Mouse (Mus musculus) forebrain, embryonic 15.5 days (tissue): ENCODE measurements around the gene Zfp239. TPM values are rescaled to one million over a fixed set of nuclear protein-coding genes. Genes with fewer than 3 reads are reported as not detected.
"Not testable (repeated sequence)": the region's sequence is repeated elsewhere in the genome, so short reads cannot be mapped to it uniquely, and the experiment has no call there.

Source experiments
- ATAC-seq: fragments of 200-750 bp; cut with Nextera tagmentation; replicated peaks from 2 replicates; pipeline ENCODE4 v1.8.0; 2017; ENCODE audit warnings: mild to moderate bottlenecking, moderate TSS enrichment, moderate library complexity
- H3K27ac ChIP-seq: fragments of 300-500 bp; sonication (generic); replicated peaks from 2 replicates; pipeline ENCODE4 v1.5.1; 2015; ENCODE audit warnings: mild to moderate bottlenecking, inconsistent platforms
- H3K27me3 ChIP-seq: fragments of 300-500 bp; sonication (generic); 2 replicates; pipeline ENCODE4 v1.6.1; 2015; ENCODE audit warnings: inconsistent platforms
- H3K36me3 ChIP-seq: fragments of 300-500 bp; sonication (generic); 2 replicates; pipeline ENCODE4 v1.6.1; 2015; ENCODE audit warnings: mild to moderate bottlenecking, inconsistent platforms
- H3K4me1 ChIP-seq: fragments of 300-500 bp; sonication (generic); 2 replicates; pipeline ENCODE4 v1.6.1; 2015; ENCODE audit warnings: inconsistent platforms
- H3K4me2 ChIP-seq: fragments of 300-500 bp; sonication (generic); replicated peaks from 2 replicates; pipeline ENCODE4 v1.6.1; 2015; ENCODE audit warnings: mild to moderate bottlenecking, inconsistent platforms
- H3K4me3 ChIP-seq: fragments of 300-500 bp; sonication (generic); 2 replicates; pipeline ENCODE4 v1.5.1; 2015; ENCODE audit warnings: mild to moderate bottlenecking, inconsistent platforms
- H3K9ac ChIP-seq: fragments of 300-500 bp; sonication (generic); replicated peaks from 2 replicates; pipeline ENCODE4 v1.6.1; 2015; ENCODE audit warnings: mild to moderate bottlenecking, inconsistent platforms
- H3K9me3 ChIP-seq: fragments of 300-500 bp; sonication (generic); 2 replicates; pipeline ENCODE4 v1.6.1; 2016; ENCODE audit warnings: inconsistent platforms
- WGBS: fragments of 180-500 bp; shearing (Covaris S2); methylation state at CpG from one replicate; pipeline ENCODE4 v1.1.7; 2015; ENCODE audit warnings: mixed read lengths; 5-methylcytosine and 5-hydroxymethylcytosine counted together
- polyA plus RNA-seq: library from polyadenylated mRNA; unstranded; fragments of >200 nt; fragmentation: Nextera tagmentation; extraction: Ambion mirVana; gene quantifications from 2 replicates; pipeline ENCODE4 v1.2.1, GENCODE M21; 2015

The Zfp239 gene
- polyA plus RNA-seq, 1 experiment from 2014 or later = 16.2 TPM

DNA sequence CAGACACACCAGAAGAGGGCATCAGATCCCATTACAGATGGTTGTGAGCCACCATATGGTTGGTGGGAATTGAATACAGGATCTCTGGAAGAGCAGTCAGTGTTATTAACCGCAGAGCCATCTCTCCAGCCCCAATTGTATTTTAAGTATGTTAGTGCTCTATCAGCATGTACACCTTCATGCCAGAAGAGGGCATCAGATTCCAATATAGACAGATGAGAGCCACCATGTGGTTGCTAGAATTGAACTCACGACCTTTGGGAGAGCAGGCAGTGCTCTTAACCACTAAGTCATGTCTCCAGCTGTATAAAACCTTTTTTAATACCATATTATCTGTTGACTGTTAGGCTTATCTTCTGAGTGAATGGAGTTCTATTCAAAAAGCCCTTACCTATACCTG is 10.2 kb upstream of the Zfp239 start:
- Histone ChIP-seq H3K4me3 (no peak overlapping the region), H3K27ac (no peak overlapping the region), H3K36me3 (peaks cover 34% of the 10 kb centered on the region), H3K9ac (no peak overlapping the region), H3K9me3 (no peaks in the 10 kb centered on the region; the same call in 1 of the 2 replicates), H3K4me2 (no peak overlapping the region), H3K4me1 (no peaks in the 10 kb centered on the region), H3K27me3 (no peaks in the 10 kb centered on the region)
- ATAC-seq = no peak
- 69% methylated on average over 2 of the region's 2 CpGs for WGBS

DNA sequence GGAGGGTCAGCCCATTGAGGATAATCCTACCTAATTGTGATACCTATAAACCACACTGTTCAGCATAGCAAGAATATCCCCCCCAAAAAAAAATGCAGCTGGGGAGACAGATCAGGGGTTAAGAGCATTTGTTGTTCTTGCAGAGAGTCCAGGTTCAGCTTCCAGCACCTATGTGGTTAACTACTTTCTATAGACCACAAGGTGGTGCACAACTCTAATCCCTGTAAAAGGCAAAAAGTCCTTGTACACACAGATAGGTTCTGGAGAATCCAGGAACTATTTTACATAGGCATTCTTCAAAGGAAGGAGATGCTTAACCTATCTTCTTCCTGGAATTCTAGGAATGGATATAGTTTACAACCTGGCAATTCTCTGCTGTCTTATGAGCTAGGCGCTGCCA is 3.9 kb upstream of the Zfp239 start:
- Histone ChIP-seq H3K36me3 (no peaks in the 10 kb centered on the region), H3K27ac (no peak overlapping the region), H3K27me3 (no peaks in the 10 kb centered on the region), H3K4me1 (no peaks in the 10 kb centered on the region), H3K9me3 (no peaks in the 10 kb centered on the region), H3K4me2 (no peak overlapping the region), H3K4me3 (no peak overlapping the region), H3K9ac (no peak overlapping the region)
- no peak for ATAC-seq
- 79% methylated on average over 1 of the region's 1 CpGs for WGBS

DNA sequence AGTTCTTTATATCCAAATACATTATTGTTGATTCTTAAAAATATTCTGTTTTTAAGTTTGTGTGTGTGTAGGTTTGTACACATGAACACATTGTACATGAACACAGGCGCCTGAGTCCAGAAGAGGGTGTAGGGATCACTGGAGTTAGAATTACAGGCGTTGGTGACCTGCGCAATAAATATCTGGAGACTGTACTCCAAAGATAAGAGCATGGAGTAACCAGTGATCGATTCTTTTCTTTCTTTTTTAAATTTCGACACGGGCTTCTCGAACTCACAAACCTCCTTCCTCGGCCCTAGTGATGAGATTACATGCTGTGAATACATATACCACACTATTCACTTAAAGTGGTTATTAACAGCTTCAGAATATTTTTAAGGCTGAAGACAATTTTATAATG is 565 bp downstream of the Zfp239 start:
- H3K9me3 ChIP-seq = no peaks in the 10 kb centered on the region
- peak overlapping the region; percentile 91 for H3K4me2 ChIP-seq
- WGBS = 78% methylated on average over 8 of the region's 8 CpGs
- 0 out of 2 replicates have a peak, but pooled peaks cover 6% of the 10 kb centered on the region for H3K4me1 ChIP-seq
- H3K4me3 ChIP-seq = peak overlapping the region; percentile 91; the same call in 1 of the 2 replicates
- H3K9ac ChIP-seq = no peak overlapping the region
- no peaks in the 10 kb centered on the region for H3K27me3 ChIP-seq
- H3K27ac ChIP-seq = no peak overlapping the region
- ATAC-seq = peak; percentile 19; the same call in 1 of the 2 replicates
- no peaks in the 10 kb centered on the region for H3K36me3 ChIP-seq

DNA sequence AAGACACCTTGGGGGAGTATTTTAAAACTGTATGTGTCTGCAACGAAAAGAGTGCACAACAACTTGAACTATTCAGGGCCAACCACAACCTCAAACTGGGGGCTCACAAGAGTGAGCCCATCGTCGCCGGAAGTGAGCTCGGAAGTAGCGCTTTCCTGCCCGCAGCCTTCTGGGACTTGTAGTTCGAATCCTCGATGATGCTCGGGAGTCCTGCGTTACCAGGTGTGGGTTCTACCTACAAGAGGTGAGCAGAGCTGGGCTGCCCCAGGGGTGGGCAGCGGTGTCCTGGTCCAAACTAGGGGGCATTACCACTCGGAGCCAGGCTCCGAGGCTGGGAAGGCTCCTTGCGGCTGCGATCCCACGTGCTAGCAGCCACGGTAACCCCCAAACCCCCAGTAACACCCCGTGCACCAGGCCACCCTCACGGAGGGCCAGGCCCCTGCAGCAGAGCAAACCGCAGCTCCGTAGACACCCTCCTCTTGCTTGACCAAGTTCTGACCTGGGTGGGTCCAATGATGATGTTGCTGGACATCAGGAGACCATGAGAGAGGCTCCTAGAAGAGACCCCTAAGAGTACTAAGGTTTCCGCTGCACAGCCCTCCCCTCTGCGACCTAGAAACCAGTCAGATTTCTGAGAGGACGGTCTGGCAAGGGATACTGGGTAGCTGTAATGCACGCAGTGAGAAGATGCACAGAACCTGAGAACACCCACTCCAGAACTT is 1.2 kb downstream of the Zfp239 start:
- H3K4me2 ChIP-seq = peak overlapping the region; percentile 91
- no peak overlapping the region for H3K27ac ChIP-seq
- ATAC-seq = peak; percentile 94
- no peaks in the 10 kb centered on the region for H3K9me3 ChIP-seq
- 0 out of 2 replicates have a peak, but pooled peaks cover 6% of the 10 kb centered on the region for H3K4me1 ChIP-seq
- peak overlapping the region; percentile 91 for H3K4me3 ChIP-seq
- H3K36me3 ChIP-seq = no peaks in the 10 kb centered on the region
- peak overlapping the region; percentile 75 for H3K9ac ChIP-seq
- WGBS = 2% methylated on average over 26 of the region's 26 CpGs
- no peaks in the 10 kb centered on the region for H3K27me3 ChIP-seq

DNA sequence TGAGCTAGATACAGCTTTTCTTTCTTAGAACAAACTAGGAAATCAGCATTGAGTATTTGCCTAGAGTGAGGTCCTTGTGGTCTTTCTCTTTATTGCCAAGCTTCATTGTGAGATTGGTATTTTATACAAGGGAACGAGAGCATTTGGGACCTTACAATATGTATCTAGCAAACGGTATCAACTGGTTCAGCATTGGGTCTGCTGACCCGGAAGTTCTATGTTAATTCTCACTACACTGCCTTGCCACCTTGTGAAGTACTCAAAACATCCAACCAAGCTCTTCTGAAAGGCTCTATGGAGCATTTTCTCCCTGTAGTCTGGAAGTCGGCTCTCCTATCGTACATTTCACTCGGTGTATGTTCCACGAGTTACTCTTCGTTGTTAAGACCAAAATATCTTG is 1.9 kb downstream of the Zfp239 start:
- no peaks in the 10 kb centered on the region for H3K36me3 ChIP-seq
- H3K4me3 ChIP-seq = peak overlapping the region; percentile 91
- no peak overlapping the region for H3K27ac ChIP-seq
- 0 out of 2 replicates have a peak, but pooled peaks cover 6% of the 10 kb centered on the region for H3K4me1 ChIP-seq
- H3K9ac ChIP-seq = no peak overlapping the region
- H3K9me3 ChIP-seq = no peaks in the 10 kb centered on the region
- H3K4me2 ChIP-seq = peak overlapping the region; percentile 91
- H3K27me3 ChIP-seq = no peaks in the 10 kb centered on the region
- WGBS = 96% methylated on average over 8 of the region's 8 CpGs
- ATAC-seq = no peak

DNA sequence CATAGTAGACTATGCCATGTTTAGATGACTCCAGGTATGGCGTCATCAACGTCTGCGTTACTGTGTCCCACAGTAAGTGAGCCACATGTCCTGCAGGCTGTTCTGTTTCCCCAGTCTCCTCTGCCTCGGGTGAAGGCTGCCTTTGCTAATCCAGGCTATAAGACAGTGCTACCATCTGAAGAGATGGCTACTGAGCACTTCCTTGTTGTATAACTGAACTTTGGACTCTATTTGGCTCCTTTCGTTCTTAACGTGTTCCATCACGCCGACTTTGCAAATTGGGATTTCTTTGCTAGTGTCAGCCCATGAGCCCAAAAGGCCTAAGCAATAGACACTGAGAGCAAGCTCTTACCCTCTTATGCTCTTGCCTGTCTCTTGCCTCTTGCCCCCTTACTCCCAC is 6.3 kb downstream of the Zfp239 start:
- H3K27me3 ChIP-seq = no peaks in the 10 kb centered on the region
- no peaks in the 10 kb centered on the region for H3K9me3 ChIP-seq
- ATAC-seq = no peak
- peaks cover 4% of the 10 kb centered on the region; the same call in 1 of the 2 replicates for H3K36me3 ChIP-seq
- 0 out of 2 replicates have a peak, but pooled peaks cover 6% of the 10 kb centered on the region for H3K4me1 ChIP-seq
- no peak overlapping the region for H3K27ac ChIP-seq
- H3K4me2 ChIP-seq = no peak overlapping the region
- H3K9ac ChIP-seq = no peak overlapping the region
- no peak overlapping the region for H3K4me3 ChIP-seq
- WGBS = 96% methylated on average over 8 of the region's 8 CpGs

DNA sequence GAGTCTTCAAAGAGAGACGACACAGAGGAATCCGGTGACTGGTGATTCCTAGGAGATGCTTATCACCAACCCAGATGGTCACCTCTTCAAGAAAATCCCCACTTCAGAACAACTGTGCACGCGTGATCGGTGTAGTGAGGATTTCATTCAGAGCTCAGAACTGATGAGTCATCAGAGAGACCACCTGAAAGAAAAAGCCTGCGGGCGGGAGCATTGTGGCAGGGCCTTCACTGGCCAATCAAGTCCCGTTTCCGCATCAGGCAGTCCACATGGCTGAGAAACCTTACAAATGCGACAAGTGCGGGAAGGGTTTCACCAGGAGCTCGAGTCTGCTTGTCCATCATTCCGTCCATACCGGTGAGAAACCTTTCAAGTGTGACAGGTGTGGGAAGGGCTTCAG is 9.1 kb downstream of the Zfp239 start:
- H3K9me3 ChIP-seq = no peaks in the 10 kb centered on the region
- H3K4me3 ChIP-seq = no peak overlapping the region
- WGBS = 83% methylated on average over 14 of the region's 14 CpGs
- no peak overlapping the region for H3K4me2 ChIP-seq
- H3K4me1 ChIP-seq = no peaks in the 10 kb centered on the region
- H3K27ac ChIP-seq = no peak overlapping the region
- no peak overlapping the region for H3K9ac ChIP-seq
- no peaks in the 10 kb centered on the region for H3K27me3 ChIP-seq
- ATAC-seq = no peak
- H3K36me3 ChIP-seq = peaks cover 4% of the 10 kb centered on the region; the same call in 1 of the 2 replicates

DNA sequence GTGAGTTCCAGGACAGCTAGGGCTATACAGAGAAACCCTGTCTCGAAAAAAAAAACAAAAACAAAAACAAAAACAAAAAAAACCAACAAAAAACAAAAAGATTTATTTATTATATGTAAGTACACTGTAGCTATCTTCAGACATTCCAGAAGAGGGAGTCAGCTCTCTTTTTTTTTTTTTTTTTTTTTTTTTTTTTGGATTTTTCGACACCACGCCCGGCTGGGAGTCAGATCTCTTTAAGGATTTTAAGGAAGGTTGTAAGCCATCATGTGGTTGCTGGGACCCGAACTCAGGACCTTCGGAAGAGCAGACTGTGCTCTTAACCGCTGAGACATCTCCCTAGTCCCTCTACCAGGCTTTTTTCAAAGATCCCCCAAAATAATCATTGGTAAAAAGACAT is 11.6 kb downstream of the Zfp239 start:
- not testable (repeated sequence) for H3K27ac ChIP-seq, H3K4me1 ChIP-seq, H3K4me2 ChIP-seq, H3K4me3 ChIP-seq, H3K9ac ChIP-seq, H3K36me3 ChIP-seq, H3K9me3 ChIP-seq, H3K27me3 ChIP-seq, ATAC-seq
- 95% methylated on average over 7 of the region's 7 CpGs for WGBS

DNA sequence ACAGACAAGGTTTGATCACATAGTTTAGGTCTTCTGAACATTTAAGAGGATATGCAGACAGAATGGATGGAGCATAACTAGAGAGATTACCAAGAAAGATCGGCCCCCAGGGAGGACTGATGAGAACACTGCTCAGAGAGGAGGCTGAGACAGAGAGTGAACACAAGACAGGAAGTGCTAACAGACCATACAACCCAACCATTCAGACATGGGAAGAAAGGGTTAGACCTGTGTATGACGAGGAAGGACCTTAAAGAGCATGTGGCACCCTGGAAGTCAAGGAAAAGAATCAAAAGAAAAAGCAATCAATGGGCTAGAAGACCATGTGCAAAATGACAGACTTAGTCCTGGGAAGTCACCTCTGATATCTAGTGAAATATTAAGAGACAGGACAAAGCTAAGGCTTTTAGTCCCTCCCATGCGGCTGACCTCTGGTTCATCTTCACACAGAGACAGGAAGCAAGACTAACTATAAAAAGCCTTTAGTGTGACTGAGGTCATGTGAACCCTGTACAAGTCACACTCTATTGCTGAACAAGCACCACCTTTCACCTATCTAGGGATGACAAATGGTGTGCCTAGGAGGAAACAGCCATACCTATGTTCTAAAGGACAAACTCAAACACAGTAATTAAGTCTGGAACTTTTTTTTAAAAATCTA is 12.9 kb downstream of the Zfp239 start:
- 0 out of 2 replicates have a peak, but pooled peaks cover 3% of the 10 kb centered on the region for H3K4me1 ChIP-seq
- no peak overlapping the region for H3K9ac ChIP-seq
- H3K9me3 ChIP-seq = no peaks in the 10 kb centered on the region
- H3K4me3 ChIP-seq = no peak overlapping the region
- no peak overlapping the region for H3K27ac ChIP-seq
- 86% methylated on average over 3 of the region's 3 CpGs for WGBS
- H3K27me3 ChIP-seq = no peaks in the 10 kb centered on the region
- no peak for ATAC-seq
- H3K36me3 ChIP-seq = peaks cover 4% of the 10 kb centered on the region; the same call in 1 of the 2 replicates
- no peak overlapping the region for H3K4me2 ChIP-seq

DNA sequence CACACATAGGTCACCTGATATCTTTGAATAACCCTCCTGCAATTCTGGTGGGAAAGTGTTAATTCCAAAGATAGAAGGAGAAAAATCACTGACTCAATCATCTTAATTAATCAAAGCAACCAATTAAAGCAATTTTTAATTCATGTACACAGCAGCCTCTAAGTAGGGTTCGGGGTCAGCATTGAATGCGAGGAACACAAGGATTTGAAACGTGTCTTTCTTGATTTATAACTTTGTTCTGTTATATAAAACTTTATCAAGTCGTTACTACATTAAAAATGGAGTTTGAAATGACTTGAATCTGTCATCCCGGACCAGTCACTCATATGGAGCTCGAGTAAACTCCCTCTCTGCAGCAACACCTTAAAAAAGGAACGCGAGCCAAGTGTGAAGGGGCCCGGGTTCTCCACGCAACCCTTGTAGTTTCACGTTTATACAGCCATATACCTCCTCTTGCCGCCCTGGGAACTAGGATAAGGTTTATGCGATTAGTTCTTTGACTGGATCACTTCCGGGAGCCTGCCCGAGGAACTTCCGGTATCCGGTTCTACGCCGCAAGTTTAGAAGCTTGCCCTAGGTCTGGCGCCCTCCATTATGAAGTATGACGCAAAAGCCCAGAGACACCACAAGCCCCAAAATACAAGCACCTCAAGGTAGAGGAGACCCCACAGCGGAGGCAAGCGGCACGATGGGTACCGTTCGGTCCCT is 17.0 kb downstream of the Zfp239 start:
- ATAC-seq = peak; percentile 90
- H3K4me1 ChIP-seq = peaks cover 10% of the 10 kb centered on the region
- H3K36me3 ChIP-seq = no peaks in the 10 kb centered on the region
- peak overlapping the region; percentile 69 for H3K4me3 ChIP-seq
- no peaks in the 10 kb centered on the region for H3K27me3 ChIP-seq
- H3K27ac ChIP-seq = peak overlapping the region; percentile 99
- H3K9ac ChIP-seq = peak overlapping the region; percentile 70
- H3K4me2 ChIP-seq = peak overlapping the region; percentile 64
- WGBS = 13% methylated on average over 26 of the region's 26 CpGs
- H3K9me3 ChIP-seq = no peaks in the 10 kb centered on the region

DNA sequence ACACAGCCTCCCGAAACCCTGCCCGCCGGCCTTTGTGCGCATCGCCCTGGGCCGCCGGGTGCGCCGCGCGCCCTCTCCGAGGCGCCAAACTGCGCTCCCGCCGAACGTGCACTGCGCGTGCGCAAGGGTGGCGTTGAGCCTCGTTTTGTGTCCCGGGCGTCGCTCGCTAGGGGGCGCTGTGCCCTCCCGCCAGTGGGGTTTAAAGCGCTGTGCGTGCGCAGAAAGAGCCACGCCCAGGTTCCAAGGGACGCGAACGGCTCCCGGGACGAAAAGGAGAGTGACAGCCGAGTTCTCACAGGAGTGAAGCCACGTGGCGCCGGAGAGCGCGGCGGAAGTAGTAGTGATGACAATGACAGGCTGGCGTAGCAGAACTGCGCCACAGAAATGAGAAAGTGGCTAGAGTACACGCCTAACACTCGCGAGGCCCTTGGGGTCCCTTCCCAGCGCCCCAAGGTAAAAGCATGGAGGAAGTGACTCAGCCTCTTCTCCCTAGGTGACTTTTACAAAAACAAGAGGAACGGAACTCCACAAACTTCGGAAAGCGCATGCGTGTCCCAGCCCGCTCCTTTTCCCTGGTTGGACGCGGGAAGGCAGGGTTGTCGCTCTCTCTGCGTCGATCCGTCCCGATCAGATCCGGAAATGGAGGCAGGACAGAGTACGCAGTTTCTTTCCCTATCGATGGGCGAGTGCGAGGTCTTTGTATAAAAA is 17.7 kb downstream of the Zfp239 start:
- Histone ChIP-seq H3K27ac (peak overlapping the region; percentile 99), H3K9ac (peak overlapping the region; percentile 70), H3K27me3 (no peaks in the 10 kb centered on the region), H3K4me3 (peak overlapping the region; percentile 69), H3K36me3 (no peaks in the 10 kb centered on the region), H3K4me2 (peak overlapping the region; percentile 64), H3K4me1 (peaks cover 10% of the 10 kb centered on the region), H3K9me3 (no peaks in the 10 kb centered on the region)
- ATAC-seq = peak; percentile 95
- 1% methylated on average over 67 of the region's 67 CpGs for WGBS
